Mouse (Mus musculus) lung, embryonic 16.5 days (tissue): ENCODE data around the gene Hist2h2aa2. TPM values are rescaled to one million over a fixed set of nuclear protein-coding genes. Genes with fewer than 3 reads are reported as not detected.
"Not testable (repeated sequence)": the region's sequence is repeated elsewhere in the genome, so short reads cannot be mapped to it uniquely, and the experiment has no call there.

Experiments used
- ATAC-seq: fragments of 200-750 bp; cut with Nextera tagmentation; 2 replicates; pipeline ENCODE4 v1.8.0; 2017; ENCODE audit warnings: low read depth, mild to moderate bottlenecking, moderate library complexity
- H3K27ac ChIP-seq: fragments of 300-500 bp; sonication (generic); 2 replicates; pipeline ENCODE4 v1.5.1; 2014; ENCODE audit warnings: mild to moderate bottlenecking, control low read depth, low read length
- H3K27me3 ChIP-seq: fragments of 300-500 bp; sonication (generic); 2 replicates; pipeline ENCODE4 v1.6.1; 2014; ENCODE audit warnings: low read depth, low read length, mixed read lengths; ENCODE audit not compliant: control insufficient read depth, insufficient read depth
- H3K36me3 ChIP-seq: fragments of 300-500 bp; sonication (generic); 2 replicates; pipeline ENCODE4 v1.6.1; 2014; ENCODE audit warnings: low read length; ENCODE audit not compliant: control insufficient read depth, insufficient read depth
- H3K4me1 ChIP-seq: fragments of 300-500 bp; sonication (generic); replicated peaks from 2 replicates; pipeline ENCODE4 v1.6.1; 2014; ENCODE audit warnings: low read length, mixed read lengths; ENCODE audit not compliant: control insufficient read depth, insufficient read depth
- H3K4me2 ChIP-seq: fragments of 300-500 bp; sonication (generic); 2 replicates; pipeline ENCODE4 v1.6.1; 2014; ENCODE audit warnings: low read depth, low read length, control low read depth
- H3K4me3 ChIP-seq: fragments of 300-500 bp; sonication (generic); 2 replicates; pipeline ENCODE4 v1.5.1; 2014; ENCODE audit warnings: mild to moderate bottlenecking, low read length, control low read depth
- H3K9ac ChIP-seq: fragments of 300-500 bp; sonication (generic); 2 replicates; pipeline ENCODE4 v1.6.1; 2014; ENCODE audit warnings: low read length, control low read depth
- H3K9me3 ChIP-seq: fragments of 300-500 bp; sonication (generic); 2 replicates; pipeline ENCODE4 v1.6.1; 2016; ENCODE audit warnings: low read length; ENCODE audit not compliant: control insufficient read depth
- WGBS: fragments of 180-500 bp; shearing (Covaris S2); extraction: QIAGEN DNeasy Blood & Tissue Kit; methylation state at CpG from one replicate; pipeline ENCODE4 v1.1.7; 2014; 5-methylcytosine and 5-hydroxymethylcytosine counted together
- polyA plus RNA-seq: library from polyadenylated mRNA; unstranded; fragments of >200 nt; fragmentation: Nextera tagmentation; extraction: Ambion mirVana; gene quantifications from 2 replicates; pipeline ENCODE4 v1.2.1, GENCODE M21; 2015

Gene Hist2h2aa2
- polyA plus RNA-seq, 1 experiment from 2014 or later = 37.6 TPM

GRCm38 (mm10) chr3:96219661-96220130, 20.4 kb downstream of the Hist2h2aa2 start, which contains the start of the genes Bola1 and Hist2h2ab:
Bola1 (minus strand) TSS chr3:96219709.
Hist2h2ab (plus strand) TSS chr3:96219865.
- peak within 1 kb of the TSS; percentile 87 for H3K9ac ChIP-seq
- H3K27ac ChIP-seq = peak within 1 kb of the TSS; percentile 99
- H3K4me1 ChIP-seq = peaks cover 20% of the 10 kb centered on the region
- no peaks in the 10 kb centered on the region for H3K9me3 ChIP-seq
- peak within 1 kb of the TSS; percentile 74 for H3K4me3 ChIP-seq
- under 1% methylated on average over 37 of the region's 37 CpGs for WGBS
- peak within 1 kb of the TSS; percentile 78 for H3K4me2 ChIP-seq
- H3K27me3 ChIP-seq = no peaks in the 10 kb centered on the region
- H3K36me3 ChIP-seq = no peaks in the 10 kb centered on the region
- ATAC-seq = peak; percentile 82

GRCm38 (mm10) chr3:96219191-96219641, 20.9 kb downstream of the Hist2h2aa2 start:
- Histone ChIP-seq H3K36me3 (no peaks in the 10 kb centered on the region), H3K4me1 (peaks cover 20% of the 10 kb centered on the region), H3K9me3 (no peaks in the 10 kb centered on the region), H3K4me3 (peak overlapping the region; percentile 74), H3K9ac (peak overlapping the region; percentile 62), H3K27me3 (no peaks in the 10 kb centered on the region), H3K4me2 (peak overlapping the region; percentile 78), H3K27ac (peak overlapping the region; percentile 99)
- 0% methylated on average over 12 of the region's 12 CpGs for WGBS
- ATAC-seq = peak; percentile 21; the same call in 1 of the 2 replicates

- Histone ChIP-seq H3K9me3 (no peaks in the 10 kb centered on the region), H3K4me3 (no peak overlapping the region), H3K27ac (no peak overlapping the region), H3K27me3 (no peaks in the 10 kb centered on the region), H3K4me1 (no peaks in the 10 kb centered on the region), H3K4me2 (no peak overlapping the region), H3K36me3 (no peaks in the 10 kb centered on the region), H3K9ac (no peak overlapping the region)
- no peak for ATAC-seq
- WGBS = 20% methylated on average over 15 of the region's 15 CpGs
Measured at GRCm38 (mm10) chr3:96209242-96209641, 30.8 kb downstream of the Hist2h2aa2 start.

- H3K4me1 ChIP-seq = no peaks in the 10 kb centered on the region
- no peaks in the 10 kb centered on the region for H3K36me3 ChIP-seq
- WGBS = 73% methylated on average over 3 of the region's 3 CpGs
Measured at GRCm38 (mm10) chr3:96207819-96208218, 32.3 kb downstream of the Hist2h2aa2 start.

GRCm38 (mm10) chr3:96199731-96200130, 40.3 kb downstream of the Hist2h2aa2 start:
- no peak for ATAC-seq
- Histone ChIP-seq H3K4me1 (peaks cover 13% of the 10 kb centered on the region; the same call in 1 of the 2 replicates), H3K36me3 (no peaks in the 10 kb centered on the region), H3K4me3 (no peak overlapping the region), H3K4me2 (no peak overlapping the region), H3K9ac (no peak overlapping the region), H3K27me3 (no peaks in the 10 kb centered on the region), H3K9me3 (no peaks in the 10 kb centered on the region), H3K27ac (no peak overlapping the region)
- WGBS = 30% methylated on average over 2 of the region's 2 CpGs

More at GRCm38 (mm10) chr3:96207819-96208218, 32.3 kb downstream of the Hist2h2aa2 start:
- ATAC-seq = no peak
- Histone ChIP-seq H3K9me3 (no peaks in the 10 kb centered on the region), H3K27me3 (no peaks in the 10 kb centered on the region), H3K27ac (no peak overlapping the region), H3K4me2 (no peak overlapping the region), H3K9ac (no peak overlapping the region), H3K4me3 (no peak overlapping the region)

GRCm38 (mm10) chr3:96198601-96199251, 41.4 kb downstream of the Hist2h2aa2 start:
- peak overlapping the region; percentile 97; the same call in 1 of the 2 replicates for H3K4me2 ChIP-seq
- not testable (repeated sequence) for H3K9me3 ChIP-seq, H3K9ac ChIP-seq, H3K36me3 ChIP-seq, H3K27ac ChIP-seq, ATAC-seq, H3K4me3 ChIP-seq, H3K27me3 ChIP-seq
- WGBS = 23% methylated on average over 6 of the region's 8 CpGs
- H3K4me1 ChIP-seq = peaks cover 13% of the 10 kb centered on the region; the same call in 1 of the 2 replicates

- 7% methylated on average over 6 of the region's 6 CpGs for WGBS
- Histone ChIP-seq H3K4me3 (peak overlapping the region; percentile 86), H3K27ac (peak overlapping the region; percentile 50), H3K9me3 (no peaks in the 10 kb centered on the region), H3K27me3 (no peaks in the 10 kb centered on the region), H3K9ac (peak overlapping the region; percentile 60), H3K4me1 (peaks cover 13% of the 10 kb centered on the region; the same call in 1 of the 2 replicates), H3K36me3 (no peaks in the 10 kb centered on the region), H3K4me2 (peak overlapping the region; percentile 97)
- ATAC-seq = peak; percentile 27; the same call in 1 of the 2 replicates
Measured at GRCm38 (mm10) chr3:96198181-96198580, 41.9 kb downstream of the Hist2h2aa2 start.

GRCm38 (mm10) chr3:96197129-96197749, 42.8 kb downstream of the Hist2h2aa2 start:
- peak; percentile 95 for ATAC-seq
- WGBS = under 1% methylated on average over 50 of the region's 50 CpGs
- no peaks in the 10 kb centered on the region for H3K9me3 ChIP-seq

More at GRCm38 (mm10) chr3:96197129-96197749, 42.8 kb downstream of the Hist2h2aa2 start:
- peak overlapping the region; percentile 97 for H3K4me2 ChIP-seq
- H3K27ac ChIP-seq = peak overlapping the region; percentile 96
- no peaks in the 10 kb centered on the region for H3K36me3 ChIP-seq
- no peaks in the 10 kb centered on the region for H3K27me3 ChIP-seq
- peak overlapping the region; percentile 91 for H3K9ac ChIP-seq
- H3K4me3 ChIP-seq = peak overlapping the region; percentile 86
- H3K4me1 ChIP-seq = peaks cover 13% of the 10 kb centered on the region; the same call in 1 of the 2 replicates
